In genomic region chrX:48754710-48755283, GRCm38 (mm10) we compare ENCODE assay signal across 31 mouse cellular contexts. TPM values are rescaled to one million over a fixed set of nuclear protein-coding genes. Genes with fewer than 3 reads are reported as not detected.
DNase-seq lines count a peak whose midpoint lies in the region; ATAC-seq and TF ChIP-seq lines count a peak whose summit lies in the region.
"Had no signal": no experiment of that assay in that cellular context is flagged by ENCODE, and none has a peak within 500 bp of the region (broad histone marks: within the 10 kb centered on the region; RNA-seq: fewer than 3 reads in every experiment).

No protein-coding gene starts in this region.

- H3K27ac ChIP-seq in bone marrow macrophage, adult 2 months (ENCODE audit: insufficient read depth, low read depth, low read length) = peak overlapping the region; percentile 60
- H3K27ac ChIP-seq: embryonic facial prominence, embryonic 10.5 days; embryonic facial prominence, embryonic 13.5 days; forebrain, embryonic 13.5 days; heart, embryonic 15.5 days; hindbrain, embryonic 14.5 days; hindbrain, postnatal 0 days had no signal

- peak; percentile 17 to 53; a peak in 3 of 4 replicates for ATAC-seq in hematopoietic stem cell, adult 5-6 weeks (replicated peaks in 1 of 2; ENCODE audit: insufficient read depth in 1 of 2, low FRiP score in 2 of 2, low TSS enrichment in 1 of 2, low read depth in 1 of 2, poor library complexity in 2 of 2, severe bottlenecking in 2 of 2)
- ATAC-seq: forebrain, embryonic 13.5 days; forebrain, embryonic 16.5 days; hindbrain, postnatal 0 days; inflammation-experienced regulatory T-cells, adult 6 months; intestine, embryonic 16.5 days had no signal

- no peak for TF ChIP-seq CTCF in bone marrow macrophage, adult 2 months (IDR thresholded peaks at IDR 0.05; ENCODE audit: low read depth, low read length)

- H3K4me3 ChIP-seq in bone marrow macrophage, adult 2 months (ENCODE audit: insufficient read depth, low read length) = no peak overlapping the region
- H3K4me3 ChIP-seq: embryonic facial prominence, embryonic 10.5 days; embryonic facial prominence, embryonic 13.5 days; erythroblast, embryonic 14.5 days; forebrain, embryonic 13.5 days; heart, embryonic 15.5 days had no signal

- TF ChIP-seq POLR2A in bone marrow macrophage, adult 2 months (IDR thresholded peaks at IDR 0.05; ENCODE audit: borderline replicate concordance, low read depth, low read length) = no peak

- no peaks in the 10 kb centered on the region for H3K36me3 ChIP-seq in splenic B cell, adult 2 months (ENCODE audit: control insufficient read depth, insufficient read depth, low read length, poor library complexity, severe bottlenecking)
- H3K36me3 ChIP-seq: embryonic facial prominence, embryonic 10.5 days; embryonic facial prominence, embryonic 13.5 days; G1E; heart, embryonic 15.5 days had no signal

- H3K4me1 ChIP-seq in bone marrow macrophage, adult 2 months (ENCODE audit: control insufficient read depth, insufficient read depth, low read length) = peaks cover 5% of the 10 kb centered on the region
- H3K4me1 ChIP-seq: embryonic facial prominence, embryonic 10.5 days; embryonic facial prominence, embryonic 13.5 days; forebrain, embryonic 13.5 days; heart, embryonic 15.5 days had no signal

- H3K27me3 ChIP-seq in splenic B cell, adult 2 months (ENCODE audit: control insufficient read depth, insufficient read depth, low read length, poor library complexity, severe bottlenecking) = no peaks in the 10 kb centered on the region
- H3K27me3 ChIP-seq: CH12.LX; embryonic facial prominence, embryonic 13.5 days; forebrain, embryonic 13.5 days; heart, embryonic 15.5 days had no signal

- DNase-seq in A20 (ENCODE audit: low read depth, low spot score) = peak; percentile 4
- peak; percentile 2 for DNase-seq in splenic B cell, adult 2 months (ENCODE audit: low read depth, low spot score)
- DNase-seq in cerebellum, adult 11-12 months = no peak
- no peak for DNase-seq in B cell, adult 2 months
- DNase-seq in kidney, postnatal 10 days = no peak
- DNase-seq: adrenal gland, postnatal 10 days; adrenal gland, postnatal 36 days; cerebellum, adult 11 months; cerebellum, adult 8-10 months; cerebellum, postnatal 10 days; cerebellum, postnatal 36 days; gastrocnemius, postnatal 10 days; gastrocnemius, postnatal 36 days; heart, adult 11 months; heart, postnatal 10 days; heart, postnatal 36 days; kidney, adult 18-20 months had no signal

RNA-seq across cellular contexts. Expression of gene Rbmx2, which starts 60.0 kb away (rescaled TPM):
- 7.9 and 9.6 TPM in 2 replicates for polyA plus RNA-seq in bone marrow macrophage, adult 2 months (2012; ENCODE audit: insufficient read depth, insufficient read length, missing spikeins)
- total RNA-seq in hematopoietic stem cell, adult 5-6 weeks (2017) = 15.2 and 22.8 TPM in 2 replicates

Comparison
In these comparisons a context has a peak if more than half of its experiments do, and no peak if none do; other contexts are left out.
1. DNase-seq: peak in A20 (single experiment) and splenic B cell, adult 2 months (single experiment); none in cerebellum, adult 11-12 months (single experiment), B cell, adult 2 months (0 of 2) and kidney, postnatal 10 days (single experiment).